Mouse (Mus musculus): Measurements from ENCODE around the gene Fndc1. TPM values are rescaled to one million over a fixed set of nuclear protein-coding genes. Genes with fewer than 3 reads are reported as not detected.
A peak's percentile ranks its signal among the peaks of the same experiment; 100 is the strongest.

The Fndc1 gene
- 10.3 and 11.1 TPM in 2 replicates for polyA plus RNA-seq (2014; fragmentation: Nextera tagmentation; extraction: Ambion mirVana)

- Histone ChIP-seq H3K9me3 (ENCODE audit: control insufficient read depth, low read length) (no peaks in the 10 kb centered on the region), H3K36me3 (replicated peaks; ENCODE audit: control insufficient read depth, insufficient read depth) (no peaks in the 10 kb centered on the region), H3K27me3 (ENCODE audit: control insufficient read depth, insufficient read depth, low read length) (peaks cover 23% of the 10 kb centered on the region), H3K9ac (peak within 1 kb of the TSS; percentile 63), H3K4me1 (replicated peaks; ENCODE audit: control insufficient read depth, insufficient read depth, low read length) (no peaks in the 10 kb centered on the region), H3K27ac (no peak within 1 kb of the TSS), H3K4me2 (replicated peaks) (peak within 1 kb of the TSS; percentile 96), H3K4me3 (replicated peaks; ENCODE audit: low read length) (peak within 1 kb of the TSS; percentile 55)
- DNase-seq (ENCODE audit: low spot score): peak; percentile 73
- peak; percentile 65; the same call in 1 of the 2 replicates for ATAC-seq (ENCODE audit: low FRiP score)
- 1% methylated on average over 60 of the region's 60 CpGs for WGBS
These were observed at the start of gene Fndc1 for GRCm38 (mm10) chr17:7826819-7827515. Fndc1 (minus strand) TSS chr17:7827302.

- no peaks in the 10 kb centered on the region for H3K36me3 ChIP-seq (replicated peaks; ENCODE audit: control insufficient read depth, insufficient read depth)
- no peak overlapping the region for H3K27ac ChIP-seq
- H3K9me3 ChIP-seq (ENCODE audit: control insufficient read depth, low read length): no peaks in the 10 kb centered on the region
- WGBS: 90% methylated on average over 13 of the region's 13 CpGs
- ATAC-seq (ENCODE audit: low FRiP score): no peak
- H3K4me3 ChIP-seq (replicated peaks; ENCODE audit: low read length): no peak overlapping the region
- H3K4me1 ChIP-seq (replicated peaks; ENCODE audit: control insufficient read depth, insufficient read depth, low read length): no peaks in the 10 kb centered on the region
- no peak overlapping the region for H3K9ac ChIP-seq
- DNase-seq (ENCODE audit: low spot score): no peak
- no peak overlapping the region for H3K4me2 ChIP-seq (replicated peaks)
- no peaks in the 10 kb centered on the region for H3K27me3 ChIP-seq (ENCODE audit: control insufficient read depth, insufficient read depth, low read length)
These were observed 49.4 kb upstream of the Fndc1 start for GRCm38 (mm10) chr17:7876541-7876940.

- WGBS: 27% methylated on average over 11 of the region's 12 CpGs
- Histone ChIP-seq H3K9me3 (ENCODE audit: control insufficient read depth, low read length) (no peaks in the 10 kb centered on the region), H3K27ac (no peak overlapping the region), H3K27me3 (ENCODE audit: control insufficient read depth, insufficient read depth, low read length) (no peaks in the 10 kb centered on the region), H3K9ac (no peak overlapping the region), H3K4me1 (replicated peaks; ENCODE audit: control insufficient read depth, insufficient read depth, low read length) (no peaks in the 10 kb centered on the region), H3K4me3 (replicated peaks; ENCODE audit: low read length) (no peak overlapping the region), H3K36me3 (replicated peaks; ENCODE audit: control insufficient read depth, insufficient read depth) (no peaks in the 10 kb centered on the region), H3K4me2 (replicated peaks) (peak overlapping the region; percentile 28; the same call in 1 of the 2 replicates)
- DNase-seq (ENCODE audit: low spot score) (no peak), ATAC-seq (ENCODE audit: low FRiP score) (no peak)
These were observed 48.9 kb upstream of the Fndc1 start for GRCm38 (mm10) chr17:7875941-7876461.

GRCm38 (mm10) chr17:7874776-7875531 is 47.9 kb upstream of the Fndc1 start:
- Histone ChIP-seq H3K4me1 (replicated peaks; ENCODE audit: control insufficient read depth, insufficient read depth, low read length) (no peaks in the 10 kb centered on the region), H3K4me3 (replicated peaks; ENCODE audit: low read length) (no peak overlapping the region), H3K27ac (no peak overlapping the region), H3K9ac (no peak overlapping the region), H3K9me3 (ENCODE audit: control insufficient read depth, low read length) (no peaks in the 10 kb centered on the region), H3K4me2 (replicated peaks) (no peak overlapping the region), H3K36me3 (replicated peaks; ENCODE audit: control insufficient read depth, insufficient read depth) (no peaks in the 10 kb centered on the region), H3K27me3 (ENCODE audit: control insufficient read depth, insufficient read depth, low read length) (no peaks in the 10 kb centered on the region)
- 81% methylated on average over 21 of the region's 21 CpGs for WGBS
- ATAC-seq (ENCODE audit: low FRiP score) (no peak), DNase-seq (ENCODE audit: low spot score) (no peak)

GRCm38 (mm10) chr17:7873382-7873781 is 46.3 kb upstream of the Fndc1 start:
- WGBS: 60% methylated on average over 7 of the region's 7 CpGs
- Histone ChIP-seq H3K4me2 (replicated peaks) (no peak overlapping the region), H3K27me3 (ENCODE audit: control insufficient read depth, insufficient read depth, low read length) (no peaks in the 10 kb centered on the region), H3K36me3 (replicated peaks; ENCODE audit: control insufficient read depth, insufficient read depth) (no peaks in the 10 kb centered on the region), H3K4me3 (replicated peaks; ENCODE audit: low read length) (no peak overlapping the region), H3K4me1 (replicated peaks; ENCODE audit: control insufficient read depth, insufficient read depth, low read length) (no peaks in the 10 kb centered on the region), H3K9ac (no peak overlapping the region), H3K27ac (no peak overlapping the region), H3K9me3 (ENCODE audit: control insufficient read depth, low read length) (no peaks in the 10 kb centered on the region)
- DNase-seq (ENCODE audit: low spot score) (peak; percentile 35), ATAC-seq (ENCODE audit: low FRiP score) (peak; percentile 31; the same call in 1 of the 2 replicates)

- Histone ChIP-seq H3K36me3 (replicated peaks; ENCODE audit: control insufficient read depth, insufficient read depth) (no peaks in the 10 kb centered on the region), H3K27me3 (ENCODE audit: control insufficient read depth, insufficient read depth, low read length) (no peaks in the 10 kb centered on the region), H3K27ac (no peak overlapping the region), H3K4me2 (replicated peaks) (no peak overlapping the region), H3K4me1 (replicated peaks; ENCODE audit: control insufficient read depth, insufficient read depth, low read length) (no peaks in the 10 kb centered on the region), H3K9ac (no peak overlapping the region), H3K4me3 (replicated peaks; ENCODE audit: low read length) (no peak overlapping the region), H3K9me3 (ENCODE audit: control insufficient read depth, low read length) (no peaks in the 10 kb centered on the region)
- no peak for DNase-seq (ENCODE audit: low spot score)
- 76% methylated on average over 10 of the region's 10 CpGs for WGBS
- no peak for ATAC-seq (ENCODE audit: low FRiP score)
These were observed 44.7 kb upstream of the Fndc1 start for GRCm38 (mm10) chr17:7871800-7872199.

GRCm38 (mm10) chr17:7870862-7871605 is 43.9 kb upstream of the Fndc1 start:
- Histone ChIP-seq H3K9me3 (ENCODE audit: control insufficient read depth, low read length) (no peaks in the 10 kb centered on the region), H3K27me3 (ENCODE audit: control insufficient read depth, insufficient read depth, low read length) (no peaks in the 10 kb centered on the region), H3K9ac (no peak overlapping the region), H3K4me1 (replicated peaks; ENCODE audit: control insufficient read depth, insufficient read depth, low read length) (no peaks in the 10 kb centered on the region), H3K4me3 (replicated peaks; ENCODE audit: low read length) (no peak overlapping the region), H3K27ac (no peak overlapping the region), H3K36me3 (replicated peaks; ENCODE audit: control insufficient read depth, insufficient read depth) (no peaks in the 10 kb centered on the region), H3K4me2 (replicated peaks) (no peak overlapping the region)
- WGBS: 83% methylated on average over 6 of the region's 6 CpGs
- ATAC-seq (ENCODE audit: low FRiP score) (no peak), DNase-seq (ENCODE audit: low spot score) (no peak)

- Histone ChIP-seq H3K36me3 (replicated peaks; ENCODE audit: control insufficient read depth, insufficient read depth) (no peaks in the 10 kb centered on the region), H3K4me3 (replicated peaks; ENCODE audit: low read length) (no peak overlapping the region), H3K9ac (no peak overlapping the region), H3K4me2 (replicated peaks) (no peak overlapping the region), H3K9me3 (ENCODE audit: control insufficient read depth, low read length) (no peaks in the 10 kb centered on the region), H3K27ac (no peak overlapping the region), H3K27me3 (ENCODE audit: control insufficient read depth, insufficient read depth, low read length) (no peaks in the 10 kb centered on the region), H3K4me1 (replicated peaks; ENCODE audit: control insufficient read depth, insufficient read depth, low read length) (no peaks in the 10 kb centered on the region)
- 83% methylated on average over 7 of the region's 7 CpGs for WGBS
- ATAC-seq (ENCODE audit: low FRiP score): no peak
- DNase-seq (ENCODE audit: low spot score): no peak
These were observed 42.0 kb upstream of the Fndc1 start for GRCm38 (mm10) chr17:7869114-7869513.

GRCm38 (mm10) chr17:7868631-7869030 is 41.5 kb upstream of the Fndc1 start:
- Histone ChIP-seq H3K27me3 (ENCODE audit: control insufficient read depth, insufficient read depth, low read length) (no peaks in the 10 kb centered on the region), H3K9ac (no peak overlapping the region), H3K27ac (no peak overlapping the region), H3K4me1 (replicated peaks; ENCODE audit: control insufficient read depth, insufficient read depth, low read length) (no peaks in the 10 kb centered on the region), H3K9me3 (ENCODE audit: control insufficient read depth, low read length) (no peaks in the 10 kb centered on the region), H3K36me3 (replicated peaks; ENCODE audit: control insufficient read depth, insufficient read depth) (no peaks in the 10 kb centered on the region), H3K4me3 (replicated peaks; ENCODE audit: low read length) (no peak overlapping the region), H3K4me2 (replicated peaks) (no peak overlapping the region)
- DNase-seq (ENCODE audit: low spot score): peak; percentile 53
- no peak for ATAC-seq (ENCODE audit: low FRiP score)
- 11% methylated on average over 4 of the region's 4 CpGs for WGBS

All from hindbrain, embryonic 14.5 days (tissue).